Mouse (Mus musculus): ENCODE results near the gene Olfr802. TPM values are rescaled to one million over a fixed set of nuclear protein-coding genes. Genes with fewer than 3 reads are reported as not detected.

Olfr802 gene
- not detected for polyA plus RNA-seq (2012; fragmentation: generic; extraction: Trizol)

DNA sequence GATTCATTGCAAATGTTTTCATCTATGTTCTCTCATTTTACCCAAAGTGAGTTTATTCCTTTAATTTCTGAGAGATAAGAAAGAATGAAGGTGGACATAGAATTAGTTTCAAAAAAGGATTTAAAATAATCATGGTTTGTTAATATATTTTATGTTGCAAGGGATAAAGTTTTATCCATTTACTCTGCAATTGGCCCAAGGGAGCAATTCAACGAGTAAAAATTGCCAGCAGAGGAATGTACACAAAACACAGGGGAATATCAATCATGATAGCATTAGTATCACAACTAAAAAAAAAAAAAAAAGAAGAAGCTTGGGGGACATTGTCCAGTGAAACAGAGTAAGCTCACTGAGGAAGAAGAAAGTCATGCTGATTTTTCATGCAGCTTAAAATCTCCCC is at the start of gene Olfr802:
Gene Olfr802 (minus strand): TSS at position 101 of the 400 bp plus-strand sequence.

DNA sequence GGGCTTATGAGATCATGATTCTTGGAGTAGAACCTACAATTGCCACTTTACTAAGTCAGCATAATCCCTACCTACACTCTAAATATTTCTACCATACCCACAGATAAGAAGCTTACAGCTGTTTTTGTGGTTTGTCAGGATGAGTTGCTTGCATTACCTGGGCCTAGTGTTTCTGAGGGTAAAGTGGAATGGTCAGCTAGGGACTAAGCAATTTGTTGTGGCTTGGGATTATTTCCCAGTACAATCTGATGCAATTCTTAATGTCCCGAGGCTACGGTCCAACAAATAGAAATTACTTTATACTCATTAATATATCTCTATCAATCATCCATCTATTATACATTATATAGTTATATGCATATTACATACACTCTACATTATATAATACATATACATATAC is 41.3 kb upstream of the Olfr802 start, which contains the start of gene Olfr805:
Gene Olfr805 (minus strand): TSS at position 101 of the 400 bp plus-strand sequence.

DNA sequence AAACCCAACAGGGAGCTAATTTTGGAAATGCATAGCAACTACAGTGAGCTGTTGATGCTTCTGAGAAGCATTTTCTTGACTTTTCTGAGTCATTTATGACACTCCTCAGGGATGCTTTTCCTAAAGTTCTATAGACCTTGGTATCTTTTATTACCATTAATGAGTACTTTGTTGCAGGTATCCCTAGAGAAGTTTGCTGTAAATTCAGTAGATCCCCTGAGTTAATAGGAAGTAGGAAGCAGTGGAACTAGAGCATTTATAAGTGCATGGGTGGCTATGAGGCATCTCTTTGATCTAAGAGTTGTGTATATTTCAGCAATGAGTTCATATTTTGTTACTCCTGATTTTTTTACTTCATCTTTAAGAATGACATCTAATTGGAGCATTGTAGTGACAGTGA is 14.9 kb upstream of the Olfr802 start, which contains the start of gene Olfr804:
Gene Olfr804 (plus strand): TSS at position 301 of the 400 bp plus-strand sequence.

DNA sequence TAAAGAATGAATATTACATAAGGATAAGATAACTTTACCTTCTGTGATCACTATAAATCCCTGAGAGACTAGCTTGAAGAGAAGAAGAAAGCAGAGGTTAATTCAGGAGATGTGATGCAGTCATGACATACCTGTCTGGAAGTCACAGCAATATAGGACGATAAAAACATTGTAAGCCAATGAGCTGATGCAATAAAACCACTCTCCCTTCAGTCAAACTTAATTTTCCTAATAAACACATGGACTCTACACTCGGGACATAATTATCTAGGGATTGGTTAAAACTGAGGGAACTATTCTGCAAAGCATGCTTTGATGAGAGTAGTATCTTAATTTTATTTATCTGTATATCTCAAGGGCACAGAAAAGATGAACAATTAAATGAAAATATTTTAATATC is 6.2 kb upstream of the Olfr802 start, which contains the start of gene Olfr803:
Gene Olfr803 (minus strand): TSS at position 101 of the 400 bp plus-strand sequence.

DNA sequence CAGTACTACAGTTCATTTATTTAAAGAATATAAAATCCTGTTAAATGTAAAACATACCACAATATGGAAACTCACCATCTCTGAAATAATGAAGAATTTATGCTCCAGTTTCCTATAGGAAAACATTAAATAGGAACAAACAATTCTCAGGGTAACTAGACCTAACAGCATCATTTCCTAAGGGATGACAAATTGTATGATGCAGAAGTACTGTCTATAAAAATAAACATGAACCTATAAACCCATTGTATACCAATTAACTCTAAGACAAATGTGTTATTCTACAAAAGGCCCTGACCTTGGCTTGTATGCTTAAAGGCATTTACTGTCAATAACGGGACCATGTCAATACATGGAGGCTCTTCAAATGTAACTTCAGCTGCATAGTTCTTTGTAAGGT is 14.2 kb downstream of the Olfr802 start, which contains the start of gene Olfr801:
Gene Olfr801 (minus strand): TSS at position 101 of the 400 bp plus-strand sequence.

DNA sequence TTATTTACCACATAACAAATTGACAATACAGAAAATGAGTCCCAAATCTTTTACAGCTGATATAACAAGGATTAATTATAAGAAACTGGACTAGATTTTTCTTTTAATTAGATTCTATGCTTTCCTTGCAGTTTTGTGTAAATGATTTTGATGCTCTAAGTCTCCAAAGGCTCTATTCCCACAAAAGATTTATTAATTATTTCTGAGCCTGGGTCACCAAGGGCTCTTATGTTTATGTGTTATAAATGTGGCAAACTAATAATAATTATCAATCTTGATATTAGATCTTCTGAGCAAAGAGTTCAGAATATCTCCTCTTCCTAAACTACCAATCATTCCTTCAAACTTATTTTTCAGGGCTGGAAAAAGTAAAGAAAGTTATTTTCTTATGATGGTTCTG is 30.6 kb downstream of the Olfr802 start, which contains the start of gene Olfr800:
Gene Olfr800 (plus strand): TSS at position 301 of the 400 bp plus-strand sequence.

DNA sequence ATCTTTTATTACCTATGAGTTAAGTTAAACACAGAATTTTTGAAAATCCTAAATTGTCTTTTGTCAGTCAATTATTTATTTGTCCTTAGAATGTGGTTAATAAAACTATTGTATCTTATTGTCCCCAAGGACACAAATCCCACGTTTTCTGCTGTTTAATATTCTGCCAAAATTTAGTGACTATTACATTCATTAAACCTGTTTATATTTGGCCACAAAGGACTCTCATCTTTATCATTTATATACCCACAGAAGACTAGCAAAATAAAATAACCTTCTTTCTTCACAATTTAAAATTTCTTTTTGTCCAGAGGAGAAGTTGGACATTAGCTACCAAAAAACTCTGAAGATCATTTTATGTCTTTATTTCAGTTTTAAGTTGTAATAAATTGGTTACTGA is 50.8 kb downstream of the Olfr802 start, which contains the start of gene Olfr799:
Gene Olfr799 (plus strand): TSS at position 301 of the 400 bp plus-strand sequence.

DNA sequence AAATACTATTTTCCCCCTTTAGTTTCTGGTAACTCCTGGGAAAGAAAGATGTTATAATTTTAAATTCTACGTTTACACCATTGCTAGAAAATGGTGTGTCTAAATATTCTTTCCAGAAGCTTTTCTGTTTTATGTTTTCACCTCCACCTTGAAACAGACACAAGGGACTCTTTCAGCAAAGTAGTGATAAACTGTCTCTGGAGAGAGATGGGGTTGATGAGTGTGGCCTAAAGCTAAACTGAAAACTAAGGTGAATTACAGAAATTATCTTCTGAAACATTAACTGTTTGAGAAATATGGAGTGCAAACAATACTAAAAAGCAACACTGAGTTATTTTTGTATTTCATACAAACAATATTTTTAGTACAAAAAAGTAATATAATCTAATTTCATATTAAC is 60.1 kb downstream of the Olfr802 start, which contains the start of gene Olfr798:
Gene Olfr798 (minus strand): TSS at position 101 of the 400 bp plus-strand sequence.

Other genes starting within 250 kb of the Olfr802 start
- gene Olfr787, start 226.3 kb downstream of the Olfr802 start, polyA plus RNA-seq (2012; fragmentation: generic; extraction: Trizol), result not detected
- gene Olfr788, start 217.2 kb downstream of the Olfr802 start, polyA plus RNA-seq (2012; fragmentation: generic; extraction: Trizol), result not detected
- gene Olfr789, start 203.4 kb downstream of the Olfr802 start, polyA plus RNA-seq (2012; fragmentation: generic; extraction: Trizol), result not detected
- gene Olfr790, start 189.7 kb downstream of the Olfr802 start, polyA plus RNA-seq (2012; fragmentation: generic; extraction: Trizol), result not detected
- not detected for gene Olfr791, start 166.4 kb downstream of the Olfr802 start, polyA plus RNA-seq (2012; fragmentation: generic; extraction: Trizol)
- gene Olfr792, start 149.0 kb downstream of the Olfr802 start, polyA plus RNA-seq (2012; fragmentation: generic; extraction: Trizol), result not detected
- gene Olfr794, start 120.5 kb downstream of the Olfr802 start, polyA plus RNA-seq (2012; fragmentation: generic; extraction: Trizol), result not detected
- not detected for gene Olfr796, start 75.6 kb downstream of the Olfr802 start, polyA plus RNA-seq (2012; fragmentation: generic; extraction: Trizol)
- gene Olfr798, start 60.2 kb downstream of the Olfr802 start, polyA plus RNA-seq (2012; fragmentation: generic; extraction: Trizol), result not detected
- gene Olfr799, start 50.7 kb downstream of the Olfr802 start, polyA plus RNA-seq (2012; fragmentation: generic; extraction: Trizol), result not detected
- not detected for gene Olfr800, start 30.5 kb downstream of the Olfr802 start, polyA plus RNA-seq (2012; fragmentation: generic; extraction: Trizol)
- gene Olfr801, start 14.3 kb downstream of the Olfr802 start, polyA plus RNA-seq (2012; fragmentation: generic; extraction: Trizol), result not detected
- not detected for gene Olfr803, start 6.1 kb upstream of the Olfr802 start, polyA plus RNA-seq (2012; fragmentation: generic; extraction: Trizol)
- not detected for gene Olfr804, start 15.0 kb upstream of the Olfr802 start, polyA plus RNA-seq (2012; fragmentation: generic; extraction: Trizol)
- gene Olfr805, start 41.2 kb upstream of the Olfr802 start, polyA plus RNA-seq (2012; fragmentation: generic; extraction: Trizol), result not detected
- gene Olfr806, start 53.8 kb upstream of the Olfr802 start, polyA plus RNA-seq (2012; fragmentation: generic; extraction: Trizol), result not detected
- gene Olfr807, start 69.6 kb upstream of the Olfr802 start, polyA plus RNA-seq (2012; fragmentation: generic; extraction: Trizol), result not detected
- not detected for gene Olfr808, start 77.3 kb upstream of the Olfr802 start, polyA plus RNA-seq (2012; fragmentation: generic; extraction: Trizol)
- not detected for gene Olfr809, start 86.5 kb upstream of the Olfr802 start, polyA plus RNA-seq (2012; fragmentation: generic; extraction: Trizol)
- gene Olfr810, start 106.7 kb upstream of the Olfr802 start, polyA plus RNA-seq (2012; fragmentation: generic; extraction: Trizol), result not detected
- gene Olfr811, start 116.2 kb upstream of the Olfr802 start, polyA plus RNA-seq (2012; fragmentation: generic; extraction: Trizol), result not detected
- gene Olfr812, start 157.9 kb upstream of the Olfr802 start, polyA plus RNA-seq (2012; fragmentation: generic; extraction: Trizol), result not detected
- gene Olfr813, start 167.2 kb upstream of the Olfr802 start, polyA plus RNA-seq (2012; fragmentation: generic; extraction: Trizol), result not detected
- gene Olfr814, start 191.7 kb upstream of the Olfr802 start, polyA plus RNA-seq (2012; fragmentation: generic; extraction: Trizol), result not detected
- not detected for gene Olfr815, start 217.7 kb upstream of the Olfr802 start, polyA plus RNA-seq (2012; fragmentation: generic; extraction: Trizol)
- gene Olfr816, start 227.4 kb upstream of the Olfr802 start, polyA plus RNA-seq (2012; fragmentation: generic; extraction: Trizol), result not detected